Mouse (Mus musculus) megakaryocyte, embryonic 14.5 days (primary cell): Measurements from ENCODE around the gene Usp49. TPM values are rescaled to one million over a fixed set of nuclear protein-coding genes. Genes with fewer than 3 reads are reported as not detected.

Source experiments
- H3K27me3 ChIP-seq: replicated peaks from 2 replicates; pipeline ENCODE3; 2012; ENCODE audit warnings: inconsistent platforms
- H3K36me3 ChIP-seq: replicated peaks from 2 replicates; pipeline ENCODE3; 2012; ENCODE audit warnings: low read length, inconsistent platforms, mixed read lengths
- H3K4me1 ChIP-seq: 2 replicates; pipeline ENCODE4 v1.6.1; 2012; ENCODE audit warnings: inconsistent platforms
- H3K4me3 ChIP-seq: replicated peaks from 2 replicates; pipeline ENCODE3; 2012; ENCODE audit warnings: moderate library complexity, mild to moderate bottlenecking, inconsistent platforms
- H3K9me3 ChIP-seq: 2 replicates; pipeline ENCODE4 v1.6.1; 2012; ENCODE audit warnings: inconsistent platforms
- FLI1 ChIP-seq: IDR thresholded peaks from 2 replicates; pipeline ENCODE4 v1.6.1; 2012; ENCODE audit warnings: low read length, inconsistent platforms, mixed read lengths
- GATA1 ChIP-seq: IDR thresholded peaks from 3 replicates; pipeline ENCODE4 v1.6.1; 2012; ENCODE audit warnings: mixed read lengths, low read length, inconsistent platforms, borderline replicate concordance
- polyA plus RNA-seq: library from polyadenylated mRNA; stranded (reverse); fragments of >175 nt; gene quantifications from 2 replicates; pipeline ENCODE4 v1.2.3, GENCODE M21; 2012; ENCODE audit warnings: low replicate concordance; ENCODE audit not compliant: insufficient read depth

Gene Usp49
- polyA plus RNA-seq, 1 experiment, result 1.2 TPM

DNA sequence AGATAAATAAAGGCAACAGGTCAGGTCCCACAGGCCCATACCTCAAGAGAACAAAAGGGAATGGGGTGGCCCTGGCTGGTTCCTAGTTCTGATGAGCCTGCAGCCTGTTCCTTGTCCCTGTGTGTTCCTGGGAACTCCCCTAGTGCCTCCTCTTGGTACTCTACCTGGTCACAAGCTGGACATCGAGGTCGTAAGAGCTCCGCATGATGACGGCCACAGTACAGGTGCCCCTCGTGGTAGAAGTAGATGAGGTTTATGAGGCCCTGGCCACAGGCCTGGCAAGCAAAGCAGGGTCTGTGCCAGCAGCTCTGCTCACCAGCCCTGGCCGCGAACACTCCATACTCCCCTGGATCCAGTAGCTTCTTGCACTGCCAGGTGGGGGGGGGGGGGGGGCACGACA lies 59.4 kb downstream of the Usp49 start:
- H3K27me3 ChIP-seq, result peaks cover 55% of the 10 kb centered on the region
- TF ChIP-seq GATA1 (no peak), FLI1 (no peak)
- H3K4me3 ChIP-seq, result no peak overlapping the region
- peaks cover 45% of the 10 kb centered on the region for H3K4me1 ChIP-seq
- peaks cover 16% of the 10 kb centered on the region for H3K36me3 ChIP-seq
- H3K9me3 ChIP-seq, result no peaks in the 10 kb centered on the region

DNA sequence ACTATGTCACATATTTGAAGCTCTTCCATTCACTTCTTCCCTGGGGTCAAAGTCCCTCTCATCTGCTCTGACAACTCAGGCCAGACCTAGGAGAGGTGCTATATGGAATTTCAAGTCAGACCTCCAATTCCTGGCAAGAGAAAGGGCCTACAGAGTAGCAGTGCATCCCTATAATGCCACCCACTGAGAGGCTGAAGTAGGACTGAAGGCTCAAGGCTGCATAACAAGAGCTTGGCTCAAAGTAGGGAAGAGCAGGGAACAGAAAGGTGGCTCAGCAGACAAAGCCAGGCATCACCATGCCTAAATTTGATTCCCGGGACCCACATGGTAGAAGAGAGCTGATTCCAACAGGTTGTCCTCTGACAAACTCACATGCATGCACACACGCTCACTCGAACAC lies 61.2 kb downstream of the Usp49 start:
- TF ChIP-seq FLI1 (no peak), GATA1 (no peak)
- H3K9me3 ChIP-seq, result no peaks in the 10 kb centered on the region
- H3K36me3 ChIP-seq, result no peaks in the 10 kb centered on the region
- peaks cover 70% of the 10 kb centered on the region for H3K27me3 ChIP-seq
- H3K4me1 ChIP-seq, result peaks cover 43% of the 10 kb centered on the region
- H3K4me3 ChIP-seq, result no peak overlapping the region

DNA sequence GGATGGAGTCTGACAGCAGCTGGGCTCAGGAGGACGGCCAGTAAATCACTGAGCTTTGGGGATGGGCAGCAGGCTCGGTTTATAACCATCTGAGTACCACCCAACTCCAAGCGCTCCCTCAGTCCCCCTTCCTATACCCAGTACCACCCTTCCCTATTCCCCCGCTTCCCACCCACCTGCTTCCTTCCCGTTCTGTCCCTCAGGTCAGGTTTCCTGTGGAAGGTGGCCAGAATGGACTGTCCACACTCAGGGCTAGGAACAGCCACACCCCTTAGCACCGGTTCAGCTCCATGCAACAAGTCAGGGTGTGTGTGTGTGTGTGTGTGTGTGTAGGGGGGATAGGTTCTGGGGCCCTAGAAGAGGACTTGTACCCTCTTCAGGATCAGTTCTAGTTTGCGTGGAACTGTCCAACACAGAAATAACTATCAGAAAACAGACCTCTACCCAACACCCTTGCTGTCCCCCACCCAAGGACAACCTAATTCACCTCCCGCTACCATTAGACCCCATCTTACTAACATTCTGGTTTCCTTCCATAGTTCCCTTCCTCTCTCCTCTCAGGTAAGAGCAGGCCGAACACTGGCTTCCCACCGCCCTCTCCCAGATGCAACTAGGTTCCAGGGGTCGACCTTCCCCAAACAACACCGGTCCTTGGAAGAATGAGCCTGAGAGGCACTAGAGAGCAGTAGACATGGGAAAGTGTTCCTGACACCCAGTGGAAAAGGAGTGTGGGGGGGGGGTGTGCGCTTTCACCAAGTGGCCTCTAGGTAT lies 63.4 kb downstream of the Usp49 start:
- H3K36me3 ChIP-seq, result no peaks in the 10 kb centered on the region
- H3K4me1 ChIP-seq, result peaks cover 30% of the 10 kb centered on the region
- TF ChIP-seq GATA1, result no peak
- no peak for TF ChIP-seq FLI1
- H3K27me3 ChIP-seq, result peaks cover 87% of the 10 kb centered on the region
- H3K4me3 ChIP-seq, result peak overlapping the region; percentile 93
- H3K9me3 ChIP-seq, result no peaks in the 10 kb centered on the region

DNA sequence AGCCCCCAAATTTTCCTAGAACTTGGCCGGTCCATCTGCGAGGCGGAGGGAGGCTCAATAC lies 63.8 kb downstream of the Usp49 start, which contains the start of gene Gm21981:
Gene Gm21981, minus strand, starts transcription at position 14 of the 61 bp plus-strand sequence.
- Histone ChIP-seq H3K36me3 (no peaks in the 10 kb centered on the region), H3K9me3 (no peaks in the 10 kb centered on the region), H3K4me3 (peak within 1 kb of the TSS; percentile 93), H3K27me3 (peaks cover 86% of the 10 kb centered on the region), H3K4me1 (peaks cover 26% of the 10 kb centered on the region)
- TF ChIP-seq FLI1 (no peak), GATA1 (no peak)

DNA sequence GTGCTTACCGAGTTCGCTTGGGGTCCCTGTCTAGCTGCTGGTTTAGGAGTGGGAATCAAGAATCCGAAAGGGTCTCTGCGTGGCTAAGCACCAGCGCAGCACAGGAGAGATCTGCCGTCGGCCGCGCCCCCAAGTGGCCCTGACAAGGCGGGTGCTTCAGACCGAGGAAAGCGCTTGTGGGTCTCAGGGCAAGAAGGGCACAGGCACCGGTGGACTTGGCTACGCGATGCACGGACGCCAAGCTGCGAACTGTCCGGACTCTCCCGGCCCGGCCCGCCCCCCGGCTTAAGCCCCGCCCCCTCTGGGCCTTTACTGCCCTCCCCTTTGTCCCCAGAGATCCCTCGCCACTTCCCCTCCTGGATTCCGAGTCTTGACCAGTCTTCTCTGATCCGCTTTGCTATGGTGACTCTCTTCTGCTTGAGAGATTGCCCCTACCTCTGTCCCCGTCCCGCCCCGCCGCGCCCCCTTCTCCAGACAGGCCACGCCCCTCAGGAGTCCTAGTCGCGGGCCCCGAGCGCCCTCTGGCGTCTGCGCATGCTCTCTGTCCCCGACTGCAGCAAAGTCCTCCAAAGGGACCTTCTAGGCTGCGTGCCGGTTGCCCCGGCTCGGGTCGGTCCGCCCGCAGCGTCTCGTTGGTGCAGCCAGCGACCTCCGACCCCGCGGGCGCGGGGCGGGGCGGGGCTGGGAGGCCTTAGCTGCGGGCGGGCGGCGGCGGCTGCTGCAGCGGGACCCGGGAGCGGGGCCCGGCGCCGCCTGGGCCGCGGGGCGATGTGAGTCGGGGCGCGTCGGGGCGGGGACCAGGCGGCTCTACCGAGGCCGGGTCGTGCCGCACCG lies 64.2 kb downstream of the Usp49 start, which contains the start of gene Prickle4:
Gene Prickle4, minus strand, starts transcription at position 234 of the 834 bp plus-strand sequence.
- Histone ChIP-seq H3K27me3 (peaks cover 86% of the 10 kb centered on the region), H3K9me3 (no peaks in the 10 kb centered on the region), H3K4me1 (peaks cover 22% of the 10 kb centered on the region), H3K36me3 (no peaks in the 10 kb centered on the region), H3K4me3 (peak within 1 kb of the TSS; percentile 93)
- TF ChIP-seq GATA1 (no peak), FLI1 (no peak)

DNA sequence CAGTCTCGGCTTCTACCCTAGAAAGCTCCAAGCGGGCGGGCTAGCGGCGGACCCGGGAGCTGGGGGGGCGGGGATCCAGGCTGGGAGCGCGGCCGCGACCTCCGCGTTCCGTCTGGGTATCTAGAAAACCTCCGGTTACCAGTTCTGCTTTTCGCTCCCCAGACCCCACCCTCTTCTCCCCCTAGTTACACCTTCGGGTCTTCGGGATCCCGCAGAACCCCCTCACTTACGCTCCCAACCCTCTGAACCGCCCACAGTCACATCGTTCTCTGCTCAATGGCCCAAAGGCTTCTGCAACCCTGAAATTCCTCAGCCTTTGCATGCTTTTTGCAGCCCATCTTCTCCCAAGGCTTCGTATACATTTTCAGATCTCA lies 64.8 kb downstream of the Usp49 start:
- no peak for TF ChIP-seq GATA1
- no peak for TF ChIP-seq FLI1
- H3K27me3 ChIP-seq, result peaks cover 87% of the 10 kb centered on the region

DNA sequence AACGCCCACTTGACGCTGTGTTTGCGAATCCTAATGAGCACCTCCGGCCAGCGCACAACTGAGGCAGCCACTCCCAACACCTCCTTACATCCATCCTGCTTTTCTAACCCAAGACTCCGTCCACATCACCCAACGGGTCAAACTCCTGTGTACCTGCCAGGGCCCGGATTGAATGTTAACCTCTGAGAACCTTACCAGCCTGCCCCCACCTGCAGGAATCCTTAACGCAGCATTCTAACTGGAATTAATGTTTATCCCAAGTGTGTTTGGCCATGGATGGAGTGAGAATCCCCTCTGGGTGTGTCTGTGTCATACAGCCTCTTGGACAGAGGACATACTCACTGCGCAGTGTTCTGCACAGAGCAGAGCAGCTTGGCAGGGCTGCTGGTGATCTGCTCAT lies 67.7 kb downstream of the Usp49 start:
- peaks cover 90% of the 10 kb centered on the region for H3K27me3 ChIP-seq
- TF ChIP-seq FLI1 (no peak), GATA1 (no peak)

More for the DNA sequence above, 64.8 kb downstream of the Usp49 start:
- Histone ChIP-seq H3K36me3 (no peaks in the 10 kb centered on the region), H3K4me3 (peak overlapping the region; percentile 93), H3K9me3 (no peaks in the 10 kb centered on the region), H3K4me1 (peaks cover 19% of the 10 kb centered on the region)

DNA sequence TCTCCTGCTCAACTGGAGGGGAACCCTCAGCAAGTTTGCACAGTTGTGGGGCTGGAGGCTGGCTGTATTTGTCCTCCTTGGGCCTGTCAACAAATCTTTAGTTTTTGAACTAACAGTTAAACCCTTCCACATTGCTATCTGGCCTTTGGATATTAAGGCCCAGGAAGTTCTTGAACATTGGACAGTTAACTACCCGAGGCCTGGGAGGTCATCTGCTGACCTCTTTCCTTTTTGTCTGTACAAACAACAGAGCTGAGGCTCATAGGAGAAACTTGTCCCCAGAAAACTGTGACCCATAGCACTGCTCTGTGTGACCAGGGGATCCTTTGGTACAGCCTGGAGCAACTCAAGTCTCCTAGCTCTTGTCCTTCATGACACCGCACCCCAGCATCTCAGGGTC lies 68.6 kb downstream of the Usp49 start:
- no peak for TF ChIP-seq FLI1
- no peak for TF ChIP-seq GATA1
- H3K27me3 ChIP-seq, result peaks cover 89% of the 10 kb centered on the region
- H3K9me3 ChIP-seq, result no peaks in the 10 kb centered on the region
- H3K36me3 ChIP-seq, result no peaks in the 10 kb centered on the region
- no peak overlapping the region for H3K4me3 ChIP-seq
- H3K4me1 ChIP-seq, result peaks cover 12% of the 10 kb centered on the region

More for the DNA sequence above, 67.7 kb downstream of the Usp49 start:
- no peaks in the 10 kb centered on the region for H3K36me3 ChIP-seq
- H3K9me3 ChIP-seq, result no peaks in the 10 kb centered on the region
- peaks cover 19% of the 10 kb centered on the region for H3K4me1 ChIP-seq
- no peak overlapping the region for H3K4me3 ChIP-seq

DNA sequence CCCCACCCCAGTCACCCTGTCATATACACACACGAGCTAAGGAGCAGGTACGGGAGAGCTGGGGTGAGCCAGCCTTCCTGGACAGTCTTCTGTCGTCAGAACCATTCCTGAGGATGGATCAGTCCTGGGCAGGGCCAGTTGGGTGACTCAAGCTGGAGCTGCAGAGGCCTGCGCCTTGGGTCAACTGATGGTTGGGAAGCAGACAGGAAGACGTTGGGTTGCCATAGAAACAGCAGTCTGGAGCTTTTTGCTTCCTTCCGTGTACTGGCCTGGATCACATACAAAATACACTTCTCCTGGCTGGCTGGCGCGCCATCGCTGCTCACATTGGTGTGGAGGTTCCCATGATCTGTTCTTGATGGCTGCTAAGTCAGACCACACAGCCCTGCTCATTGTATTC lies 71.3 kb downstream of the Usp49 start:
- Histone ChIP-seq H3K9me3 (no peaks in the 10 kb centered on the region), H3K27me3 (peaks cover 92% of the 10 kb centered on the region), H3K36me3 (no peaks in the 10 kb centered on the region), H3K4me3 (no peak overlapping the region), H3K4me1 (no peaks in the 10 kb centered on the region; the same call in 1 of the 2 replicates)
- TF ChIP-seq FLI1, result no peak
- no peak for TF ChIP-seq GATA1

DNA sequence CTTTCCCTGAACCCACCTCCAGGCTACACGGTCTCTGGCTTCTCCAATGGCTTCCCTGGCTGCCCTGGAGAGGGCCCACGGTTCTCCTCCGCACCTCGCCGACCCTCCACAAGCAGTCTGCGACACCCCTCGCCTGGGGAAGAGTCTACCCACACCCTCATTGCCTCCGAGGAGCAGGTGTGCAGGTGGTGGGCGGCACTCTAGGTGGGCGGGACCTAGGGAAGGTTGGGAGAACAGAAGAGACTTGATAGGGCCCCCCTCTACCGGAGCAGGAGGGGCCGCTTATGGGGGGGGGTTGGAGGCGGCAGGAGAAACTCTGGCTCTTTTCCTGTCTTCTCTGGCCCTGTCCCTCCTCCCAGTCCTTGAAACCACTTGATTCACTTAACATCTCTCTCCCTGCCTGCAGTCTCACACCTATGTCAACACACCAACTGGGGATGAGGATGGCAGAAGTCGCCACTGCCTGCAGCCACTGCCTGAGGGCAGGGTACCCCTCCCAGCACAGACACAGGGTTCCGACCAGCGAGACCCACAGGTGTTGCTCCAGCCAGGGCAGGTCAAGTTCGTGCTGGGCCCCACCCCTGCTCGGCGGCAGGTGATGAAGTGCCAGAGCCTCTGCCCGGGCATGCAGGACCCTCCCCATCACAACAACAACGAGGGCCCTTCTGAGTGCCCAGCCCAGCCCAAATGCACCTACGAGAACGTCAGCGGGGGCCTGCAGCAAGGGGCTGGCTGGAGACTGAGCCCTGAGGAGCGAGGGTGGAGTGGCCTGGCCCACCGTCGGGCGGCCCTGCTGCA lies 72.3 kb downstream of the Usp49 start:
- no peaks in the 10 kb centered on the region for H3K36me3 ChIP-seq
- no peak for TF ChIP-seq GATA1
- TF ChIP-seq FLI1, result no peak
- H3K4me3 ChIP-seq, result no peak overlapping the region
- no peaks in the 10 kb centered on the region; the same call in 1 of the 2 replicates for H3K4me1 ChIP-seq
- H3K27me3 ChIP-seq, result peaks cover 91% of the 10 kb centered on the region
- H3K9me3 ChIP-seq, result no peaks in the 10 kb centered on the region
